Mouse (Mus musculus) liver, embryonic 14.5 days (tissue): ENCODE data around the gene Abcf1. TPM values are rescaled to one million over a fixed set of nuclear protein-coding genes. Genes with fewer than 3 reads are reported as not detected.

Experiments
- ATAC-seq: fragments of 200-750 bp; cut with Nextera tagmentation; 2 replicates; pipeline ENCODE4 v1.8.0; 2017; ENCODE audit warnings: moderate number of reproducible peaks, mild to moderate bottlenecking, moderate library complexity; ENCODE audit not compliant: insufficient read depth
- DNase-seq, 3 experiments: peaks; one replicate each; pipeline ENCODE4 v3.0.0-alpha.2; 2012 to 2013; ENCODE audit warnings: low read depth in 3 of 3, low spot score in 3 of 3
- H3K27ac ChIP-seq: fragments of 300-500 bp; sonication (generic); 2 replicates; pipeline ENCODE4 v1.5.1; 2014; ENCODE audit warnings: moderate library complexity, mild to moderate bottlenecking, control low read depth, inconsistent platforms
- H3K27me3 ChIP-seq: fragments of 300-500 bp; sonication (generic); 2 replicates; pipeline ENCODE4 v1.6.1; 2014; ENCODE audit warnings: mild to moderate bottlenecking, low read length, moderate library complexity; ENCODE audit not compliant: control insufficient read depth, insufficient read depth
- H3K36me3 ChIP-seq: fragments of 300-500 bp; sonication (generic); replicated peaks from 2 replicates; pipeline ENCODE4 v1.6.1; 2014; ENCODE audit warnings: low read depth; ENCODE audit not compliant: control insufficient read depth, insufficient read depth
- H3K4me1 ChIP-seq, 2 experiments: fragments of 200-500 bp in 1 of 2; fragments of 300-500 bp in 1 of 2; sonication (generic) in 1 of 2; replicated peaks; 2 replicates each; pipeline ENCODE4 v1.6.1; 2012 to 2014; ENCODE audit warnings: antibody characterized with exemption in 1 of 2, inconsistent platforms in 1 of 2, low read length in 1 of 2; ENCODE audit not compliant: control insufficient read depth in 2 of 2, insufficient read depth in 2 of 2
- H3K4me2 ChIP-seq: fragments of 300-500 bp; sonication (generic); 2 replicates; pipeline ENCODE4 v1.6.1; 2014; ENCODE audit warnings: low read depth, mild to moderate bottlenecking, control low read depth, moderate library complexity
- H3K4me3 ChIP-seq, 2 experiments: fragments of 200-500 bp in 1 of 2; fragments of 300-500 bp in 1 of 2; sonication (generic) in 1 of 2; 2 replicates each; pipeline ENCODE4 v1.5.1; 2012 to 2014; ENCODE audit warnings: low read depth in 2 of 2, low read length in 2 of 2, mild to moderate bottlenecking in 2 of 2, control low read depth in 1 of 2, inconsistent platforms in 1 of 2, moderate library complexity in 1 of 2; ENCODE audit not compliant: insufficient read depth in 1 of 2
- H3K9ac ChIP-seq: fragments of 300-500 bp; sonication (generic); replicated peaks from 2 replicates; pipeline ENCODE4 v1.6.1; 2014; ENCODE audit warnings: mild to moderate bottlenecking, control low read depth, moderate library complexity
- H3K9me3 ChIP-seq: fragments of 300-500 bp; sonication (generic); 2 replicates; pipeline ENCODE4 v1.6.1; 2016; ENCODE audit warnings: low read length, mixed read lengths; ENCODE audit not compliant: control insufficient read depth
- CTCF ChIP-seq: IDR thresholded peaks from 2 replicates; pipeline ENCODE4 v1.5.1; 2016; ENCODE audit warnings: antibody characterized with exemption, low read depth, control low read depth
- EP300 ChIP-seq: IDR thresholded peaks from 2 replicates; pipeline ENCODE4 v1.6.1; 2016; ENCODE audit warnings: antibody characterized with exemption, low read depth
- WGBS: fragments of 180-500 bp; shearing (Covaris S2); extraction: QIAGEN DNeasy Blood & Tissue Kit; methylation state at CpG from one replicate; pipeline ENCODE4 v1.1.7; 2014; ENCODE audit not compliant: insufficient replicate concordance; 5-methylcytosine and 5-hydroxymethylcytosine counted together
- polyA plus RNA-seq, 2 experiments: library from polyadenylated mRNA; depleted of rRNA in 1 of 2; stranded (reverse) in 1 of 2; unstranded in 1 of 2; fragments of >200 nt; fragmentation: Nextera tagmentation in 1 of 2; extraction: Ambion mirVana in 1 of 2; gene quantifications; 2 replicates each; pipeline versions ENCODE4 v1.2.1 to v1.2.3; 2012 to 2014

Abcf1 gene
- polyA plus RNA-seq, 2 experiments, result 39.0 to 49.0 TPM

GRCm38 (mm10) chr17:35930627-35931026, 38.9 kb downstream of the Abcf1 start:
- Histone ChIP-seq H3K4me3 (no peak overlapping the region), H3K4me1 (peaks cover 13 to 21% of the 10 kb centered on the region in 2 experiments), H3K27me3 (no peaks in the 10 kb centered on the region), H3K4me2 (no peak overlapping the region), H3K9ac (no peak overlapping the region), H3K27ac (no peak overlapping the region), H3K9me3 (no peaks in the 10 kb centered on the region), H3K36me3 (peaks cover 56% of the 10 kb centered on the region)
- no peak for DNase-seq
- no peak for ATAC-seq
- TF ChIP-seq CTCF (no peak), EP300 (no peak)
- WGBS, result 92% methylated on average over 12 of the region's 12 CpGs

- WGBS, result 93% methylated on average over 2 of the region's 2 CpGs
- H3K27ac ChIP-seq, result no peak overlapping the region
- no peaks in the 10 kb centered on the region for H3K9me3 ChIP-seq
- H3K27me3 ChIP-seq, result no peaks in the 10 kb centered on the region
- no peak overlapping the region for H3K4me3 ChIP-seq
- no peak for DNase-seq
- no peak overlapping the region for H3K4me2 ChIP-seq
- H3K4me1 ChIP-seq, result peaks cover 17 to 27% of the 10 kb centered on the region in 2 experiments
- H3K36me3 ChIP-seq, result peaks cover 67% of the 10 kb centered on the region
- no peak for TF ChIP-seq CTCF
- no peak for TF ChIP-seq EP300
- H3K9ac ChIP-seq, result no peak overlapping the region
- ATAC-seq, result no peak
Measured at GRCm38 (mm10) chr17:35929534-35929933, 40.0 kb downstream of the Abcf1 start.

DNA sequence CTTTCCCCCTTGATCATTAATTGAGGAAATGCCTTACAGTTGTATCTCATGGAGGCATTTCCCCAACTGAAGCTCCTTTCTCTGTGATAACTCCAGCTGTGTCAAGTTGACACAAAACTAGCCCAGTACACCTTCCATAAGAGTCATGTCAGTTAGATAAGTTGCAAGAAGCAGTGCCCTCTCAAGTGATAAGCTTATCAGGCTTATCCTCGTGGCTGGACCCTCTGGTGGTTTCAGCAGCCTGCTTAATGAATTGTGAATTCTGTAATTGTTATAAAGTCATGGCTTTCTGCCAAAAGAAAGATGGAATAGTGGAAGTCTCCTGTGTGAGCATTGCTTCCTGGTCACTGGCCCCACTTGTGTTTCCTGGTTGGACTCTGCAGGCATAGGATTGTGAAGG, 42.1 kb downstream of the Abcf1 start:
- Histone ChIP-seq H3K4me2 (peak overlapping the region; percentile 36), H3K27ac (peak overlapping the region; percentile 58), H3K9me3 (no peaks in the 10 kb centered on the region), H3K9ac (peak overlapping the region; percentile 23; the same call in 1 of the 2 replicates), H3K4me1 (peaks cover 17 to 27% of the 10 kb centered on the region in 2 experiments), H3K36me3 (peaks cover 85% of the 10 kb centered on the region), H3K4me3 (no peak overlapping the region), H3K27me3 (no peaks in the 10 kb centered on the region)
- no peak for TF ChIP-seq CTCF
- peak; percentile 95 for TF ChIP-seq EP300
- 8% methylated on average over 1 of the region's 1 CpGs for WGBS
- DNase-seq (peak; percentile 37 to 55 (median 39)), ATAC-seq (peak; percentile 82)

DNA sequence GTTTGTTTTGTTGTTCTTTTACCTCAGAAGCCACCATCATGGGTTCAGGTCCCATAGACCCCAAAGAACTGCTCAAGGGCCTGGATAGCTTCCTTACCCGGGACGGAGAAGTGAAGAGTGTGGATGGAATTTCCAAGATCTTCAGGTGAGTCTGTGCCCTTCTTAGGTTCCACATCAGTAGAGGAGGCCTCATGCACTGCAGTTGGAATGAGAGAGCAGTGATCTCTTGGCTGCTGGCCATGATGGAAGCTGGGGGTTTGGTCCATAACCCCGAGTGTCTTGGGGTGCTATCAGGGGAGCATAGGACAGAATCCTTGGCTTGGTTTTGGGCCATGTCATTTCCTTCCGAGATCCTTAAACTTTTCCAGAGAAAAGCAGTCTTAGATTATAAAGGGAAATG, 46.3 kb downstream of the Abcf1 start:
- no peak overlapping the region for H3K27ac ChIP-seq
- H3K9me3 ChIP-seq, result no peaks in the 10 kb centered on the region
- no peak overlapping the region for H3K9ac ChIP-seq
- H3K4me2 ChIP-seq, result no peak overlapping the region
- peaks cover 56% of the 10 kb centered on the region for H3K36me3 ChIP-seq
- WGBS, result 84% methylated on average over 4 of the region's 4 CpGs
- no peak overlapping the region for H3K4me3 ChIP-seq
- no peak for TF ChIP-seq CTCF
- TF ChIP-seq EP300, result no peak
- peaks cover 38 to 51% of the 10 kb centered on the region in 2 experiments for H3K4me1 ChIP-seq
- no peaks in the 10 kb centered on the region for H3K27me3 ChIP-seq
- DNase-seq, result no peak
- no peak for ATAC-seq

GRCm38 (mm10) chr17:35922566-35922965, 47.0 kb downstream of the Abcf1 start:
- H3K36me3 ChIP-seq, result peaks cover 51% of the 10 kb centered on the region
- WGBS, result 86% methylated on average over 3 of the region's 3 CpGs
- H3K9me3 ChIP-seq, result no peaks in the 10 kb centered on the region
- no peak overlapping the region for H3K9ac ChIP-seq
- no peaks in the 10 kb centered on the region for H3K27me3 ChIP-seq
- ATAC-seq (no peak), DNase-seq (no peak)
- no peak overlapping the region for H3K4me2 ChIP-seq
- peaks cover 34 to 43% of the 10 kb centered on the region in 2 experiments for H3K4me1 ChIP-seq
- no peak overlapping the region for H3K27ac ChIP-seq
- TF ChIP-seq CTCF, result no peak
- no peak for TF ChIP-seq EP300
- no peak overlapping the region for H3K4me3 ChIP-seq
